Mouse (Mus musculus): ENCODE data around the gene Rbms3. TPM values are rescaled to one million over a fixed set of nuclear protein-coding genes. Genes with fewer than 3 reads are reported as not detected.

The Rbms3 gene
- polyA plus RNA-seq, 1 experiment from 2014 or later = not detected

DNA sequence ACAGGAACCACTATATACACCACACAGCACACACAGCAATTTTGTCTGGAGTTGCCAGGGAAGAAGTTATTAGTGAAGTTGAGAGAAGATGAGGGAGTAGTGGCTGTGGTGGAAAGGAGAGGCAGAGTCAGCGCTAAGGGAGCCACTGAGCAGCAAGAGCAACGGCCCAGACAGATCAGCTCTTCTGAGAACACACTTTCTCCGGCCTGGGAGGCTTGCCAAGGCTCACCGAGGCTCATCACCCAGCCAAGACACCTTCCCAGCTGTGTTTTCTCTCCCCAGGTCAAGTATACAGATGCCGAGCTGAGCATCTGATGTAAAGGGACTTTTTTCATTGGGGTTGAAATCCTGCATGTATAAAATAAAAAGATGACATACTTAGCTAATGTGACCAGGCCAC is 206.5 kb downstream of the Rbms3 start:
- WGBS (ENCODE audit: missing documents) = 88% methylated on average over 4 of the region's 5 CpGs
- no peak overlapping the region for H3K27ac ChIP-seq
- H3K36me3 ChIP-seq (ENCODE audit: inconsistent target) = no peaks in the 10 kb centered on the region
- no peak overlapping the region for H3K4me3 ChIP-seq (ENCODE audit: inconsistent target)
- no peaks in the 10 kb centered on the region for H3K79me2 ChIP-seq (ENCODE audit: inconsistent target)

GRCm38 (mm10) chr9:117419874-117420485 is 209.7 kb downstream of the Rbms3 start:
- Histone ChIP-seq H3K36me3 (ENCODE audit: inconsistent target) (no peaks in the 10 kb centered on the region), H3K27ac (no peak overlapping the region), H3K4me3 (ENCODE audit: inconsistent target) (no peak overlapping the region), H3K79me2 (ENCODE audit: inconsistent target) (no peaks in the 10 kb centered on the region)
- WGBS (ENCODE audit: missing documents) = 88% methylated on average over 6 of the region's 8 CpGs

DNA sequence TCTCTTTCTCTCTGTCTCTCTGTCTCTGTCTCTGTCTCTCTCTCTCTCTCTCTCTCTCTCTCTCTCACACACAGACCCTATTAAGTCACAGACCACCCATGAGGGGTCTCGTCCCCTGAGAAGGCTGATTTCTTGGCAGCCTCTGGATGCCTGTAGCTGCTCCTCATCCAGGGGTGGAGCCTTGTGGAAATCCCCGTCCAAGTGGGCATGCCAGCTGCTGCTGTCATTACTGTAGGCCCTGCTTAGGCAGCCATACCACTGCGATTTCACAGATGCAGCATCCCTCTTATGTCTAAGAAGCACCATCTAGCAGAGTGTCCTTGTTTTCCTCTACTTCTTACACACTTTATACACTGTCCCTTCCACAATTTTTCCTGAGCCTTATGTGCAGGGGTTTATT is 216.5 kb downstream of the Rbms3 start:
- WGBS (ENCODE audit: missing documents) = 85% methylated on average over 3 of the region's 3 CpGs
- no peak overlapping the region for H3K4me3 ChIP-seq (ENCODE audit: inconsistent target)
- no peak overlapping the region for H3K27ac ChIP-seq
- no peaks in the 10 kb centered on the region for H3K36me3 ChIP-seq (ENCODE audit: inconsistent target)
- H3K79me2 ChIP-seq (ENCODE audit: inconsistent target) = no peaks in the 10 kb centered on the region

DNA sequence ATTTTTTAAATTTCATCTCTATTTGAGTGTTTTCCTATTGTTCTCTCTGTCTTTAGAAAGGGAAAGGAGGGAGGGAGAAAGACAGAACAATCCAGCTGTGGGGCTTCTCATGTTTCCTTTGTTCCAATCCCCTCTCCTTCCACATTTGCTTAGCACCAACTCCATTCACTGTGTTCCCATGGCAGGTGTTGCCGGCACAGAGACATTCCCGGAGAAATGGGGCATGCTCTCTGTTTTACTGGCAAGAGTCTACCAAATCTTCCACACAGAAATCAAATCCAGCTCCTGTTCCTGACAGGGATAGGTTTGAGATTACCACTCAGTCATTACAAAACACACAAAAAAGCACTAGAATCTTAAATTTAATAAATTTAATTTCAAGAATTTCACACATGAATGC is 217.1 kb downstream of the Rbms3 start:
- WGBS (ENCODE audit: missing documents) = 72% methylated on average over 2 of the region's 2 CpGs
- Histone ChIP-seq H3K27ac (no peak overlapping the region), H3K36me3 (ENCODE audit: inconsistent target) (no peaks in the 10 kb centered on the region), H3K79me2 (ENCODE audit: inconsistent target) (no peaks in the 10 kb centered on the region), H3K4me3 (ENCODE audit: inconsistent target) (no peak overlapping the region)

GRCm38 (mm10) chr9:117404621-117405020 is 225.1 kb downstream of the Rbms3 start:
- no peak overlapping the region for H3K4me3 ChIP-seq (ENCODE audit: inconsistent target)
- H3K27ac ChIP-seq = no peak overlapping the region
- H3K36me3 ChIP-seq (ENCODE audit: inconsistent target) = no peaks in the 10 kb centered on the region
- 40% methylated on average over 4 of the region's 4 CpGs for WGBS (ENCODE audit: missing documents)
- H3K79me2 ChIP-seq (ENCODE audit: inconsistent target) = no peaks in the 10 kb centered on the region

DNA sequence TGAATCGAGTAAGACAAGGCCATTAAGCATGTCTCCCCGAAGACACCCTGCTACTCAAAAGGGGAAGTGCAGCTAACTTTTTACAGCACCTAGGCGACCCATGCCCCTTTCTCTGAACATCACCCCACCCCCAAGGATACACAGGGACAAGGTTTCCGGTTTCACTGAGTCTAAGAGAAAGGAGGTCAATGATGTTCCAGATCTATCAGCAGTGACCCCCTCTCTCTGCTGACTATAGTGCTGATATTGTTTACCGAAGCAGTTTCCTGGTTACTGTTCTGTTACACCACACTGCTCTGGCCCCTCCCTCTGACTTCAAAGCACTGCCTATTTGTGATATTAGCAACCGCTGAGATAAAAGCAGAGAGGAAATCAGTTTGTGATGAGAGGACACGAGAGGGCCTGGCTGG is 229.4 kb downstream of the Rbms3 start:
- H3K79me2 ChIP-seq (ENCODE audit: inconsistent target) = no peaks in the 10 kb centered on the region
- H3K4me3 ChIP-seq (ENCODE audit: inconsistent target) = no peak overlapping the region
- WGBS (ENCODE audit: missing documents) = 2% methylated on average over 7 of the region's 7 CpGs
- H3K36me3 ChIP-seq (ENCODE audit: inconsistent target) = no peaks in the 10 kb centered on the region
- no peak overlapping the region for H3K27ac ChIP-seq

DNA sequence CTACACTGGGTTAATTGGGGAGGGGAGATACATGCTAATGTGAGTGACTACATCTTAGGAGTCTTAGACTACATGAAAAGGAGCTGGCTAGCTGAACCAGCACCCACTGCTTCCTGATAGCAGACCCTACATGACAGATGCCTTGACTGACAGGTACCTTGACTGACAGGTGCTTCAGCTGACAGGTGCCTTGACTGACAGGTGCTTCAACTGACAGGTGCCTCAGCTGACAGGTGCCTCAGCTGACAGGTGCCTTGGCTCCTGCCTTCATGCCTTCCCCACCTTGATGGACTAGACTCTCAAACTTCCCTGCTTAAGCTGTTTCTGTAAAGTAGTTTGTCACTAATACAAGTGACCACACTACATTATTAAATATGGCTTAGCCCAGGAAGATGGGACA is 232.6 kb downstream of the Rbms3 start:
- no peak overlapping the region for H3K27ac ChIP-seq
- H3K36me3 ChIP-seq (ENCODE audit: inconsistent target) = no peaks in the 10 kb centered on the region
- no peaks in the 10 kb centered on the region for H3K79me2 ChIP-seq (ENCODE audit: inconsistent target)
- H3K4me3 ChIP-seq (ENCODE audit: inconsistent target) = no peak overlapping the region

GRCm38 (mm10) chr9:117396586-117396985 is 233.1 kb downstream of the Rbms3 start:
- WGBS (ENCODE audit: missing documents) = 92% methylated on average over 8 of the region's 8 CpGs
- Histone ChIP-seq H3K4me3 (ENCODE audit: inconsistent target) (no peak overlapping the region), H3K36me3 (ENCODE audit: inconsistent target) (no peaks in the 10 kb centered on the region), H3K27ac (no peak overlapping the region), H3K79me2 (ENCODE audit: inconsistent target) (no peaks in the 10 kb centered on the region)

GRCm38 (mm10) chr9:117393626-117394525 is 235.8 kb downstream of the Rbms3 start:
- H3K27ac ChIP-seq = no peak overlapping the region
- 75% methylated on average over 17 of the region's 18 CpGs for WGBS (ENCODE audit: missing documents)

DNA sequence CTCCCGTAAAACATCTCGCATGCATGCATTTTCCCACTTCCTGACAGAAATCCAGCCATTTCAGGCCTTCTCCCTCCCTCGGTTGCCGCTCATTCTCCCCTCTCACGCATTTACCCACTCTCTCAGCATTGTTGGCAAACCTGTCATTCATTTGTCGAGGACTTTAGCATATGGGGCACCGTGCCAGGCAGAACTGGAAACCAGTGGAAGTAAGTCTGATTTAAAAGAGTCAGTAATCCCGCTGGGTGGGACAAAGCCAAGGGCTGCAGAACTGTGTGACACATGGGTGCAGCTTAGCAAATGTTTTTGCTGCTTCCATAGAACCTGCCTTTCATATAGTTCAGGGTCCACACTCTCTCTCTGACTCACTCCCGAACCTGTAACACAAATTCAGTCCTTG is 241.7 kb downstream of the Rbms3 start:
- WGBS (ENCODE audit: missing documents) = 79% methylated on average over 9 of the region's 9 CpGs
- no peaks in the 10 kb centered on the region for H3K79me2 ChIP-seq (ENCODE audit: inconsistent target)
- no peak overlapping the region for H3K4me3 ChIP-seq (ENCODE audit: inconsistent target)
- no peak overlapping the region for H3K27ac ChIP-seq
- H3K36me3 ChIP-seq (ENCODE audit: inconsistent target) = no peaks in the 10 kb centered on the region

More at GRCm38 (mm10) chr9:117393626-117394525, 235.8 kb downstream of the Rbms3 start:
- H3K4me3 ChIP-seq (ENCODE audit: inconsistent target) = no peak overlapping the region
- H3K79me2 ChIP-seq (ENCODE audit: inconsistent target) = no peaks in the 10 kb centered on the region
- H3K36me3 ChIP-seq (ENCODE audit: inconsistent target) = no peaks in the 10 kb centered on the region

DNA sequence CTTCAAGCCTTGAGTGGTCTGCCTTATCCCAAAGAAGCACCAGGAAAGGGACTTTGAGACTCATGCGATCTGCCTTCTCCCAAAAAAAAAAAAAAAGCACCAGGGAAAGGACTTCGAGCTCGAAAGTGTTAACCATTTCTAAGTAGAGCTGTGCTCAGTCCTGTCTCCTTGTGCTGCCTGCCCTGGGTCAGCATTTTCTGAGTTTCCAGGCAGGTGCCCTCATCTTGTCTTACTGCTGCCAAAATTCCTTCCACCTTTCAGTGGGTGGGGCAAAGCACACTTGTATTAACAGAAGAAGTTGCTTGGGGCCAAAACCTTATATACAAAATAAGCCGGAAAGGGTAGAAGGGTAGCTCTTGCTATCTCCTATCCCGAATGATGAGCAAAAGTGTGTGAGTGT is 248.8 kb downstream of the Rbms3 start:
- Histone ChIP-seq H3K79me2 (ENCODE audit: inconsistent target) (no peaks in the 10 kb centered on the region), H3K4me3 (ENCODE audit: inconsistent target) (no peak overlapping the region), H3K36me3 (ENCODE audit: inconsistent target) (no peaks in the 10 kb centered on the region), H3K27ac (no peak overlapping the region)
- WGBS (ENCODE audit: missing documents) = 85% methylated on average over 5 of the region's 5 CpGs

GRCm38 (mm10) chr9:117380076-117380475 is 249.6 kb downstream of the Rbms3 start:
- Histone ChIP-seq H3K4me3 (ENCODE audit: inconsistent target) (no peak overlapping the region), H3K36me3 (ENCODE audit: inconsistent target) (no peaks in the 10 kb centered on the region), H3K79me2 (ENCODE audit: inconsistent target) (no peaks in the 10 kb centered on the region), H3K27ac (no peak overlapping the region)
- WGBS (ENCODE audit: missing documents) = 89% methylated on average over 5 of the region's 5 CpGs

GRCm38 (mm10) chr9:117379448-117379983 is 250.2 kb downstream of the Rbms3 start:
- H3K4me3 ChIP-seq (ENCODE audit: inconsistent target) = no peak overlapping the region
- WGBS (ENCODE audit: missing documents) = 90% methylated on average over 16 of the region's 16 CpGs
- H3K79me2 ChIP-seq (ENCODE audit: inconsistent target) = no peaks in the 10 kb centered on the region
- H3K27ac ChIP-seq = no peak overlapping the region
- H3K36me3 ChIP-seq (ENCODE audit: inconsistent target) = no peaks in the 10 kb centered on the region

DNA sequence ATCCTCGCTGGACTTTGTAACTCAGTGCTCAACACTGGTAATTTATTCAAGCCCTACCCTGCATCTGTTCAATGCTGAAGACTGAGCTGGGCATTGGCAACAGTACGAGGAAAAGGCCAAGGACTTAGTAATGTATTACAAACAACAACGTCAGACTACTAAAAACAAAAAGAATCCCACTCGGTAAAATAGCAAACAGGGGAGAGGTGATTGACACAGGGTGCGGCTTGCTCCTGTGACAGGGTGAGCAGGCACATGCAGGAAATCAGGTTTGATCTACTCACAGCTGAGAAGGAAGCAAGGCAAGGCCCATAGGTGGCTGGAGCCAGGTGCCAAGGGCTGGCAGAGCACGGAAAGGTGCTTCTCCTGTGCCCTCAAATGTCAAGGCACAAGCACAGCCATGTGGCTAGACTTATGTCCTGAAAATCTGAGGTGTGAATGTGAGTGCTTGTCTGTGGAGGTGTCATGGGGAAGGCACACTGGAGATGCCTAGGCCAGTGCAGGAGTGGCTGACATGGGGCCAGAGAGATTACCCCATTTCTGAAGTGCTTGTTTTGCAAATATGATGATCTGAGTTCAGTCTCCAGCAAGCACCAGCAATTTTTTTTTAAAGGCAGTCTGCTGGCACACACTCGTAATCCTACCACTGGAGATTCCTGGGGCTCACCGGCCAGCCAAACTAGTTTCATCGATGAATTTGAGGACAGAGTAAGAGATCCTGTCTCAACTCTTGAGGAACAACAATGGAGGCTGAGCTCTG is 251.4 kb downstream of the Rbms3 start:
- H3K36me3 ChIP-seq (ENCODE audit: inconsistent target) = no peaks in the 10 kb centered on the region
- WGBS (ENCODE audit: missing documents) = 86% methylated on average over 8 of the region's 9 CpGs
- no peak overlapping the region for H3K4me3 ChIP-seq (ENCODE audit: inconsistent target)
- no peak overlapping the region for H3K27ac ChIP-seq
- H3K79me2 ChIP-seq (ENCODE audit: inconsistent target) = no peaks in the 10 kb centered on the region

GRCm38 (mm10) chr9:117375776-117376175 is 253.9 kb downstream of the Rbms3 start:
- Histone ChIP-seq H3K79me2 (ENCODE audit: inconsistent target) (no peaks in the 10 kb centered on the region), H3K27ac (no peak overlapping the region), H3K4me3 (ENCODE audit: inconsistent target) (no peak overlapping the region), H3K36me3 (ENCODE audit: inconsistent target) (no peaks in the 10 kb centered on the region)
- 87% methylated on average over 3 of the region's 3 CpGs for WGBS (ENCODE audit: missing documents)

All from macrophage (primary cell).